Mouse (Mus musculus): Measurements from ENCODE around the gene Ear14. TPM values are rescaled to one million over a fixed set of nuclear protein-coding genes. Genes with fewer than 3 reads are reported as not detected.

Ear14 gene
- polyA plus RNA-seq, 1 experiment from 2014 or later, result not detected

Other genes with a start within 250 kb of the Ear14 start
- 4.0 and 4.3 TPM in 2 replicates for gene Pnp2, start 247.4 kb upstream of the Ear14 start, polyA plus RNA-seq (2016; fragmentation: Nextera tagmentation; extraction: Ambion mirVana)
- 0.07 TPM in 1 of 2 replicates, not detected in the other for gene Rnase10, start 195.6 kb upstream of the Ear14 start, polyA plus RNA-seq (2016; fragmentation: Nextera tagmentation; extraction: Ambion mirVana)
- not detected in 2 replicates for gene Rnase9, start 161.5 kb upstream of the Ear14 start, polyA plus RNA-seq (2016; fragmentation: Nextera tagmentation; extraction: Ambion mirVana)
- gene Rnase11, start 153.2 kb upstream of the Ear14 start, polyA plus RNA-seq (2016; fragmentation: Nextera tagmentation; extraction: Ambion mirVana), result not detected in 2 replicates
- gene Rnase12, start 145.7 kb upstream of the Ear14 start, polyA plus RNA-seq (2016; fragmentation: Nextera tagmentation; extraction: Ambion mirVana), result 0.44 and 1.4 TPM in 2 replicates
- not detected in 2 replicates for gene Olfr750, start 129.0 kb upstream of the Ear14 start, polyA plus RNA-seq (2016; fragmentation: Nextera tagmentation; extraction: Ambion mirVana)
- gene Rnase4, start 112.3 kb upstream of the Ear14 start, polyA plus RNA-seq (2016; fragmentation: Nextera tagmentation; extraction: Ambion mirVana), result 10.0 and 10.4 TPM in 2 replicates
- 2.6 and 3.5 TPM in 2 replicates for gene Ang, start 112.2 kb upstream of the Ear14 start, polyA plus RNA-seq (2016; fragmentation: Nextera tagmentation; extraction: Ambion mirVana)
- gene Eddm3b, start 89.0 kb upstream of the Ear14 start, polyA plus RNA-seq (2016; fragmentation: Nextera tagmentation; extraction: Ambion mirVana), result not detected in 2 replicates
- gene Rnase6, start 79.5 kb upstream of the Ear14 start, polyA plus RNA-seq (2016; fragmentation: Nextera tagmentation; extraction: Ambion mirVana), result 2.3 and 4.0 TPM in 2 replicates
- not detected in 2 replicates for gene Rnase1, start 56.6 kb upstream of the Ear14 start, polyA plus RNA-seq (2016; fragmentation: Nextera tagmentation; extraction: Ambion mirVana)
- gene Rnase2b, start 41.1 kb upstream of the Ear14 start, polyA plus RNA-seq (2016; fragmentation: Nextera tagmentation; extraction: Ambion mirVana), result not detected in 2 replicates
- gene Ang2, start 4.2 kb upstream of the Ear14 start, polyA plus RNA-seq (2016; fragmentation: Nextera tagmentation; extraction: Ambion mirVana), result not detected in 2 replicates
- gene Rnase2a, start 52.7 kb downstream of the Ear14 start, polyA plus RNA-seq (2016; fragmentation: Nextera tagmentation; extraction: Ambion mirVana), result not detected in 2 replicates
- gene Gm7247, start 158.4 kb downstream of the Ear14 start, polyA plus RNA-seq (2016; fragmentation: Nextera tagmentation; extraction: Ambion mirVana), result not detected in 2 replicates
- not detected in 2 replicates for gene Vmn2r88, start 207.4 kb downstream of the Ear14 start, polyA plus RNA-seq (2016; fragmentation: Nextera tagmentation; extraction: Ambion mirVana)
- not detected in 2 replicates for gene Vmn2r89, start 248.5 kb downstream of the Ear14 start, polyA plus RNA-seq (2016; fragmentation: Nextera tagmentation; extraction: Ambion mirVana)

Data from liver, embryonic 12.5 days (tissue).